Mouse (Mus musculus): ENCODE measurements at regions not wholly inside any gene's neighbourhood (a gene's known extent, or its start where the extent isn't known, plus 50 kb on each side); places are given as distances from the start of the nearest gene placed in this dataset.

- no peaks in the 10 kb centered on the region for H3K36me3 ChIP-seq
- H3K9me3 ChIP-seq = no peaks in the 10 kb centered on the region
- no peak overlapping the region for H3K9ac ChIP-seq
- no peaks in the 10 kb centered on the region for H3K4me1 ChIP-seq (replicated peaks)
- H3K4me2 ChIP-seq = no peak overlapping the region
- no peak for ATAC-seq (ENCODE audit: low read depth)
- no peak overlapping the region for H3K4me3 ChIP-seq
- no peak overlapping the region for H3K27ac ChIP-seq (replicated peaks)
- no peaks in the 10 kb centered on the region for H3K27me3 ChIP-seq
Measured at GRCm38 (mm10) chr3:60324416-60324815, 148.2 kb upstream of the Mbnl1 start.

GRCm38 (mm10) chr3:60324969-60325368 lies 147.7 kb upstream of the Mbnl1 start:
- Histone ChIP-seq H3K4me1 (replicated peaks) (no peaks in the 10 kb centered on the region), H3K27ac (replicated peaks) (no peak overlapping the region), H3K9ac (no peak overlapping the region), H3K4me3 (no peak overlapping the region), H3K36me3 (no peaks in the 10 kb centered on the region), H3K4me2 (no peak overlapping the region), H3K9me3 (no peaks in the 10 kb centered on the region), H3K27me3 (no peaks in the 10 kb centered on the region)
- ATAC-seq (ENCODE audit: low read depth) = no peak

- no peak overlapping the region for H3K27ac ChIP-seq (replicated peaks)
Measured at GRCm38 (mm10) chr3:60332460-60332859, 140.2 kb upstream of the Mbnl1 start.

GRCm38 (mm10) chr3:60333669-60334068 lies 139.0 kb upstream of the Mbnl1 start:
- Histone ChIP-seq H3K9ac (no peak overlapping the region), H3K27ac (replicated peaks) (no peak overlapping the region), H3K9me3 (no peaks in the 10 kb centered on the region), H3K36me3 (no peaks in the 10 kb centered on the region), H3K4me3 (no peak overlapping the region), H3K4me2 (no peak overlapping the region), H3K4me1 (replicated peaks) (no peaks in the 10 kb centered on the region), H3K27me3 (no peaks in the 10 kb centered on the region)
- 94% methylated on average over 2 of the region's 2 CpGs for WGBS
- ATAC-seq (ENCODE audit: low read depth) = no peak

More at GRCm38 (mm10) chr3:60332460-60332859, 140.2 kb upstream of the Mbnl1 start:
- H3K9ac ChIP-seq = no peak overlapping the region
- no peaks in the 10 kb centered on the region for H3K9me3 ChIP-seq
- no peaks in the 10 kb centered on the region for H3K27me3 ChIP-seq
- no peaks in the 10 kb centered on the region for H3K4me1 ChIP-seq (replicated peaks)
- no peak overlapping the region for H3K4me3 ChIP-seq
- H3K4me2 ChIP-seq = no peak overlapping the region
- no peaks in the 10 kb centered on the region for H3K36me3 ChIP-seq
- ATAC-seq (ENCODE audit: low read depth) = no peak

- no peak overlapping the region for H3K9ac ChIP-seq
- no peak for ATAC-seq (ENCODE audit: low read depth)
- H3K27ac ChIP-seq (replicated peaks) = no peak overlapping the region
- no peak overlapping the region for H3K4me2 ChIP-seq
- no peaks in the 10 kb centered on the region for H3K27me3 ChIP-seq
- no peaks in the 10 kb centered on the region for H3K9me3 ChIP-seq
- no peaks in the 10 kb centered on the region for H3K4me1 ChIP-seq (replicated peaks)
- 91% methylated on average over 2 of the region's 2 CpGs for WGBS
- no peaks in the 10 kb centered on the region for H3K36me3 ChIP-seq
- no peak overlapping the region for H3K4me3 ChIP-seq
Measured at GRCm38 (mm10) chr3:60334133-60334532, 138.5 kb upstream of the Mbnl1 start.

- Histone ChIP-seq H3K9ac (no peak overlapping the region), H3K9me3 (no peaks in the 10 kb centered on the region), H3K4me1 (replicated peaks) (no peaks in the 10 kb centered on the region), H3K27me3 (no peaks in the 10 kb centered on the region), H3K27ac (replicated peaks) (no peak overlapping the region), H3K4me2 (no peak overlapping the region), H3K36me3 (no peaks in the 10 kb centered on the region), H3K4me3 (no peak overlapping the region)
- no peak for ATAC-seq (ENCODE audit: low read depth)
Measured at GRCm38 (mm10) chr3:60346390-60346789, 126.2 kb upstream of the Mbnl1 start.

GRCm38 (mm10) chr3:60347049-60347448 lies 125.6 kb upstream of the Mbnl1 start:
- Histone ChIP-seq H3K27ac (replicated peaks) (no peak overlapping the region), H3K36me3 (no peaks in the 10 kb centered on the region), H3K9ac (no peak overlapping the region), H3K4me2 (no peak overlapping the region), H3K4me3 (no peak overlapping the region), H3K9me3 (no peaks in the 10 kb centered on the region), H3K4me1 (replicated peaks) (no peaks in the 10 kb centered on the region), H3K27me3 (no peaks in the 10 kb centered on the region)
- ATAC-seq (ENCODE audit: low read depth) = no peak
- 72% methylated on average over 1 of the region's 1 CpGs for WGBS

- no peaks in the 10 kb centered on the region for H3K36me3 ChIP-seq
- no peaks in the 10 kb centered on the region for H3K9me3 ChIP-seq
- no peaks in the 10 kb centered on the region for H3K4me1 ChIP-seq (replicated peaks)
- no peak overlapping the region for H3K9ac ChIP-seq
- WGBS = 84% methylated on average over 2 of the region's 2 CpGs
- H3K4me3 ChIP-seq = no peak overlapping the region
- no peak overlapping the region for H3K27ac ChIP-seq (replicated peaks)
- H3K27me3 ChIP-seq = no peaks in the 10 kb centered on the region
- ATAC-seq (ENCODE audit: low read depth) = no peak
- H3K4me2 ChIP-seq = no peak overlapping the region
Measured at GRCm38 (mm10) chr3:60371176-60371965, 101.3 kb upstream of the Mbnl1 start.

GRCm38 (mm10) chr3:60373662-60374061 lies 99.0 kb upstream of the Mbnl1 start:
- H3K27ac ChIP-seq (replicated peaks) = no peak overlapping the region
- H3K4me1 ChIP-seq (replicated peaks) = no peaks in the 10 kb centered on the region
- H3K4me2 ChIP-seq = no peak overlapping the region
- 84% methylated on average over 1 of the region's 1 CpGs for WGBS
- no peak for ATAC-seq (ENCODE audit: low read depth)
- H3K9ac ChIP-seq = no peak overlapping the region
- no peak overlapping the region for H3K4me3 ChIP-seq
- H3K27me3 ChIP-seq = no peaks in the 10 kb centered on the region
- H3K36me3 ChIP-seq = no peaks in the 10 kb centered on the region
- H3K9me3 ChIP-seq = no peaks in the 10 kb centered on the region

GRCm38 (mm10) chr3:60388593-60388992 lies 84.0 kb upstream of the Mbnl1 start:
- WGBS = 78% methylated on average over 2 of the region's 2 CpGs
- ATAC-seq (ENCODE audit: low read depth) = no peak
- Histone ChIP-seq H3K27me3 (no peaks in the 10 kb centered on the region), H3K9me3 (no peaks in the 10 kb centered on the region), H3K4me3 (no peak overlapping the region), H3K9ac (no peak overlapping the region), H3K36me3 (no peaks in the 10 kb centered on the region), H3K4me2 (no peak overlapping the region), H3K27ac (replicated peaks) (no peak overlapping the region), H3K4me1 (replicated peaks) (no peaks in the 10 kb centered on the region)

GRCm38 (mm10) chr3:60389032-60389431 lies 83.6 kb upstream of the Mbnl1 start:
- Histone ChIP-seq H3K9me3 (no peaks in the 10 kb centered on the region), H3K27me3 (no peaks in the 10 kb centered on the region), H3K27ac (replicated peaks) (no peak overlapping the region), H3K4me2 (no peak overlapping the region), H3K36me3 (no peaks in the 10 kb centered on the region), H3K4me3 (no peak overlapping the region), H3K4me1 (replicated peaks) (no peaks in the 10 kb centered on the region), H3K9ac (no peak overlapping the region)
- WGBS = 85% methylated on average over 2 of the region's 2 CpGs
- no peak for ATAC-seq (ENCODE audit: low read depth)

- no peak overlapping the region for H3K27ac ChIP-seq (replicated peaks)
- no peaks in the 10 kb centered on the region for H3K9me3 ChIP-seq
- H3K9ac ChIP-seq = no peak overlapping the region
- no peak for ATAC-seq (ENCODE audit: low read depth)
- H3K4me3 ChIP-seq = no peak overlapping the region
- no peaks in the 10 kb centered on the region for H3K4me1 ChIP-seq (replicated peaks)
- WGBS = 90% methylated on average over 4 of the region's 4 CpGs
- H3K27me3 ChIP-seq = no peaks in the 10 kb centered on the region
- H3K36me3 ChIP-seq = no peaks in the 10 kb centered on the region
- H3K4me2 ChIP-seq = no peak overlapping the region
Measured at GRCm38 (mm10) chr3:60395299-60395698, 77.3 kb upstream of the Mbnl1 start.

- WGBS = 78% methylated on average over 3 of the region's 3 CpGs
- Histone ChIP-seq H3K9ac (no peak overlapping the region), H3K4me2 (no peak overlapping the region), H3K4me3 (no peak overlapping the region), H3K27me3 (no peaks in the 10 kb centered on the region), H3K9me3 (no peaks in the 10 kb centered on the region), H3K36me3 (no peaks in the 10 kb centered on the region), H3K27ac (replicated peaks) (no peak overlapping the region), H3K4me1 (replicated peaks) (no peaks in the 10 kb centered on the region)
- no peak for ATAC-seq (ENCODE audit: low read depth)
Measured at GRCm38 (mm10) chr3:60396971-60397370, 75.7 kb upstream of the Mbnl1 start.
